Mouse (Mus musculus) forebrain, postnatal 0 days (tissue): ENCODE data around the gene Cib1. TPM values are rescaled to one million over a fixed set of nuclear protein-coding genes. Genes with fewer than 3 reads are reported as not detected.

Source experiments
- ATAC-seq: fragments of 200-750 bp; cut with Nextera tagmentation; 2 replicates; pipeline ENCODE4 v1.8.0; 2017; ENCODE audit warnings: mild to moderate bottlenecking, moderate library complexity
- DNase-seq: peaks from one replicate; pipeline ENCODE4 v3.0.0-alpha.2; 2015
- H3K27ac ChIP-seq: fragments of 300-500 bp; sonication (generic); 2 replicates; pipeline ENCODE4 v1.5.1; 2014; ENCODE audit warnings: low read depth, mild to moderate bottlenecking, antibody characterized with exemption, low read length, moderate library complexity, mixed read lengths
- H3K27me3 ChIP-seq: fragments of 300-500 bp; sonication (generic); 2 replicates; pipeline ENCODE4 v1.6.1; 2014; ENCODE audit warnings: mild to moderate bottlenecking, low read length, mixed read lengths; ENCODE audit not compliant: insufficient read depth
- H3K36me3 ChIP-seq: fragments of 300-500 bp; sonication (generic); 2 replicates; pipeline ENCODE4 v1.6.1; 2014; ENCODE audit warnings: mild to moderate bottlenecking, moderate library complexity; ENCODE audit not compliant: insufficient read depth
- H3K4me1 ChIP-seq: fragments of 300-500 bp; sonication (generic); 2 replicates; pipeline ENCODE4 v1.6.1; 2014; ENCODE audit warnings: antibody characterized with exemption; ENCODE audit not compliant: insufficient read depth
- H3K4me2 ChIP-seq: fragments of 300-500 bp; sonication (generic); 2 replicates; pipeline ENCODE4 v1.6.1; 2014; ENCODE audit warnings: low read depth, mild to moderate bottlenecking, moderate library complexity
- H3K4me3 ChIP-seq: fragments of 300-500 bp; sonication (generic); 2 replicates; pipeline ENCODE4 v1.5.1; 2014; ENCODE audit warnings: low read depth, low read length, mixed read lengths
- H3K9ac ChIP-seq: fragments of 300-500 bp; sonication (generic); 2 replicates; pipeline ENCODE4 v1.6.1; 2014; ENCODE audit warnings: mild to moderate bottlenecking
- H3K9me3 ChIP-seq: fragments of 300-500 bp; sonication (generic); 2 replicates; pipeline ENCODE4 v1.6.1; 2016; ENCODE audit warnings: low read length
- CTCF ChIP-seq: sonication (generic); IDR thresholded peaks from 2 replicates; pipeline ENCODE4 v1.5.1; 2016; ENCODE audit warnings: antibody characterized with exemption, control low read depth, low read depth
- WGBS: fragments of 180-500 bp; shearing (Covaris S2); extraction: QIAGEN DNeasy Blood & Tissue Kit; methylation state at CpG from one replicate; pipeline ENCODE4 v1.1.7; 2014; 5-methylcytosine and 5-hydroxymethylcytosine counted together
- polyA plus RNA-seq: library from polyadenylated mRNA; unstranded; fragments of >200 nt; fragmentation: Nextera tagmentation; extraction: Ambion mirVana; gene quantifications from 2 replicates; pipeline ENCODE4 v1.2.1, GENCODE M21; 2015
- total RNA-seq: library from RNA; depleted of rRNA; stranded (reverse); fragments of >200 nt; gene quantifications from 2 replicates; pipeline ENCODE4 v1.2.3, GENCODE M21; 2014

Cib1 gene
- total and polyA plus RNA-seq, 2 experiments from 2014 or later, result 16.4 to 29.0 TPM

DNA sequence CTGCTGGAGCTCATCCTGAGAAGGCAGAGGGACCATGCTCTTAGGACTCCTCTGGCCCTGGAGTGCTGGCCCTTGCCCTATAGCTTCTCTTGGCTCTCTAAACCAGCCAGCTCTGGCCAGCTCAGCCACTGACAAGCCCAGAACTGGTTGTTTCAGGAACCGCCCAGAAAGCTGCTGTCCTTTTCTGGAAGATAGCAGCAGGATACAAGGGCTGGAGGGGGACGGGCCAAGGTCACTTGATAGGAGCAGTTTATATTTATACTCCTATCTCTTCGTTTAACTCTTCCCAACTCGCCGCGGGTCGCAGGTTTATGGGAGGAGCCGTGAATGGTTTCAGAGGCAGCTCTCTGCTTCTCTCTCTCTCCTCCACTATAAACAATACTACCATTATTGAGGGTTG lies 46.6 kb downstream of the Cib1 start:
- no peak for TF ChIP-seq CTCF
- ATAC-seq, result no peak
- Histone ChIP-seq H3K9me3 (no peaks in the 10 kb centered on the region), H3K4me3 (peak overlapping the region; percentile 50), H3K4me2 (peak overlapping the region; percentile 70), H3K27me3 (no peaks in the 10 kb centered on the region), H3K36me3 (no peaks in the 10 kb centered on the region), H3K9ac (peak overlapping the region; percentile 85), H3K4me1 (peaks cover 19% of the 10 kb centered on the region), H3K27ac (peak overlapping the region; percentile 77)
- 7% methylated on average over 8 of the region's 8 CpGs for WGBS
- DNase-seq, result no peak

GRCm38 (mm10) chr7:80184968-80185367 lies 47.6 kb downstream of the Cib1 start:
- Histone ChIP-seq H3K36me3 (no peaks in the 10 kb centered on the region), H3K27ac (no peak overlapping the region), H3K27me3 (no peaks in the 10 kb centered on the region), H3K4me2 (no peak overlapping the region), H3K4me1 (peaks cover 19% of the 10 kb centered on the region), H3K9ac (no peak overlapping the region), H3K4me3 (no peak overlapping the region), H3K9me3 (no peaks in the 10 kb centered on the region)
- no peak for TF ChIP-seq CTCF
- WGBS, result 67% methylated on average over 6 of the region's 6 CpGs
- no peak for DNase-seq
- no peak for ATAC-seq

GRCm38 (mm10) chr7:80184551-80184950 lies 48.1 kb downstream of the Cib1 start:
- peaks cover 19% of the 10 kb centered on the region for H3K4me1 ChIP-seq
- H3K9ac ChIP-seq, result no peak overlapping the region
- H3K9me3 ChIP-seq, result no peaks in the 10 kb centered on the region
- DNase-seq, result no peak
- 89% methylated on average over 4 of the region's 4 CpGs for WGBS
- TF ChIP-seq CTCF, result no peak
- H3K27me3 ChIP-seq, result no peaks in the 10 kb centered on the region
- no peak overlapping the region for H3K27ac ChIP-seq
- no peak overlapping the region for H3K4me3 ChIP-seq
- no peak for ATAC-seq
- H3K4me2 ChIP-seq, result no peak overlapping the region
- H3K36me3 ChIP-seq, result no peaks in the 10 kb centered on the region

- no peak overlapping the region for H3K4me3 ChIP-seq
- H3K4me1 ChIP-seq, result peaks cover 16% of the 10 kb centered on the region
- H3K27ac ChIP-seq, result no peak overlapping the region
- H3K9ac ChIP-seq, result no peak overlapping the region
- no peaks in the 10 kb centered on the region for H3K27me3 ChIP-seq
- no peak overlapping the region for H3K4me2 ChIP-seq
- no peaks in the 10 kb centered on the region for H3K36me3 ChIP-seq
- TF ChIP-seq CTCF, result no peak
- WGBS, result 34% methylated on average over 5 of the region's 5 CpGs
- ATAC-seq (no peak), DNase-seq (no peak)
- H3K9me3 ChIP-seq, result no peaks in the 10 kb centered on the region
These were observed 48.6 kb downstream of the Cib1 start for GRCm38 (mm10) chr7:80183969-80184368.

- Histone ChIP-seq H3K36me3 (no peaks in the 10 kb centered on the region), H3K9ac (no peak overlapping the region), H3K4me3 (no peak overlapping the region), H3K27ac (no peak overlapping the region), H3K27me3 (no peaks in the 10 kb centered on the region), H3K9me3 (no peaks in the 10 kb centered on the region), H3K4me1 (peaks cover 11% of the 10 kb centered on the region), H3K4me2 (no peak overlapping the region)
- ATAC-seq (no peak), DNase-seq (no peak)
- TF ChIP-seq CTCF, result no peak
- WGBS, result 80% methylated on average over 1 of the region's 1 CpGs
These were observed 49.1 kb downstream of the Cib1 start for GRCm38 (mm10) chr7:80183466-80183865.

GRCm38 (mm10) chr7:80182139-80182538 lies 50.5 kb downstream of the Cib1 start:
- Histone ChIP-seq H3K27ac (no peak overlapping the region), H3K4me1 (peaks cover 7% of the 10 kb centered on the region; the same call in 1 of the 2 replicates), H3K36me3 (no peaks in the 10 kb centered on the region), H3K27me3 (no peaks in the 10 kb centered on the region), H3K4me2 (no peak overlapping the region), H3K9ac (no peak overlapping the region), H3K4me3 (no peak overlapping the region), H3K9me3 (no peaks in the 10 kb centered on the region)
- ATAC-seq (no peak), DNase-seq (no peak)
- TF ChIP-seq CTCF, result no peak

GRCm38 (mm10) chr7:80181078-80181477 lies 51.5 kb downstream of the Cib1 start:
- Histone ChIP-seq H3K27ac (no peak overlapping the region), H3K4me1 (peaks cover 2% of the 10 kb centered on the region; the same call in 1 of the 2 replicates), H3K4me2 (no peak overlapping the region), H3K9ac (no peak overlapping the region), H3K36me3 (no peaks in the 10 kb centered on the region), H3K27me3 (no peaks in the 10 kb centered on the region), H3K4me3 (no peak overlapping the region), H3K9me3 (no peaks in the 10 kb centered on the region)
- no peak for ATAC-seq
- no peak for TF ChIP-seq CTCF
- 73% methylated on average over 2 of the region's 2 CpGs for WGBS
- DNase-seq, result no peak

- WGBS, result 70% methylated on average over 3 of the region's 3 CpGs
- Histone ChIP-seq H3K9ac (no peak overlapping the region), H3K27ac (no peak overlapping the region), H3K27me3 (no peaks in the 10 kb centered on the region), H3K4me1 (no peaks in the 10 kb centered on the region), H3K9me3 (no peaks in the 10 kb centered on the region), H3K4me3 (no peak overlapping the region), H3K4me2 (no peak overlapping the region), H3K36me3 (no peaks in the 10 kb centered on the region)
- TF ChIP-seq CTCF, result no peak
- DNase-seq (no peak), ATAC-seq (no peak)
These were observed 52.4 kb downstream of the Cib1 start for GRCm38 (mm10) chr7:80180202-80180601.
